Mouse (Mus musculus): ENCODE data around the gene Txndc12. TPM values are rescaled to one million over a fixed set of nuclear protein-coding genes. Genes with fewer than 3 reads are reported as not detected.

Txndc12 gene
- polyA plus RNA-seq, 1 experiment from 2014 or later, result 93.1 TPM

- H3K36me3 ChIP-seq (ENCODE audit: insufficient read depth, low read length), result no peaks in the 10 kb centered on the region
- no peaks in the 10 kb centered on the region for H3K4me1 ChIP-seq (ENCODE audit: insufficient read depth, low read depth, low read length)
- no peak overlapping the region for H3K9ac ChIP-seq (replicated peaks; ENCODE audit: low read depth)
- ATAC-seq (no peak), DNase-seq (ENCODE audit: low spot score) (no peak)
- no peak for TF ChIP-seq CTCF (IDR thresholded peaks at IDR 0.05)
- H3K4me2 ChIP-seq (replicated peaks; ENCODE audit: low read depth, low read length), result no peak overlapping the region
- whole genome bisulfite sequencing, result 46% methylated on average over 4 of the region's 4 CpGs
- H3K27ac ChIP-seq (ENCODE audit: low read length), result no peak overlapping the region
- H3K9me3 ChIP-seq (ENCODE audit: low read length), result no peaks in the 10 kb centered on the region
- no peaks in the 10 kb centered on the region for H3K27me3 ChIP-seq (replicated peaks; ENCODE audit: insufficient read depth, low read length)
- no peak overlapping the region for H3K4me3 ChIP-seq (ENCODE audit: low read depth, low read length)
Observed at GRCm38 (mm10) chr4:108887456-108887855, 53.1 kb downstream of the Txndc12 start.

- no peak overlapping the region for H3K4me2 ChIP-seq (replicated peaks; ENCODE audit: low read depth, low read length)
- DNase-seq (ENCODE audit: low spot score) (no peak), ATAC-seq (no peak)
- no peak overlapping the region for H3K27ac ChIP-seq (ENCODE audit: low read length)
- no peaks in the 10 kb centered on the region for H3K4me1 ChIP-seq (ENCODE audit: insufficient read depth, low read depth, low read length)
- whole genome bisulfite sequencing, result 80% methylated on average over 6 of the region's 6 CpGs
- TF ChIP-seq EP300 (IDR thresholded peaks at IDR 0.05) (no peak), CTCF (IDR thresholded peaks at IDR 0.05) (no peak)
- H3K9me3 ChIP-seq (ENCODE audit: low read length), result no peaks in the 10 kb centered on the region
- no peaks in the 10 kb centered on the region for H3K27me3 ChIP-seq (replicated peaks; ENCODE audit: insufficient read depth, low read length)
- H3K4me3 ChIP-seq (ENCODE audit: low read depth, low read length), result no peak overlapping the region
- H3K36me3 ChIP-seq (ENCODE audit: insufficient read depth, low read length), result no peaks in the 10 kb centered on the region
- H3K9ac ChIP-seq (replicated peaks; ENCODE audit: low read depth), result no peak overlapping the region
Observed at GRCm38 (mm10) chr4:108890876-108891275, 56.5 kb downstream of the Txndc12 start.

GRCm38 (mm10) chr4:108900421-108900820 is 66.0 kb downstream of the Txndc12 start:
- H3K4me2 ChIP-seq (replicated peaks; ENCODE audit: low read depth, low read length), result no peak overlapping the region
- no peak for DNase-seq (ENCODE audit: low spot score)
- 81% methylated on average over 7 of the region's 7 CpGs for WGBS
- no peak overlapping the region for H3K27ac ChIP-seq (ENCODE audit: low read length)
- H3K4me1 ChIP-seq (ENCODE audit: insufficient read depth, low read depth, low read length), result no peaks in the 10 kb centered on the region
- TF ChIP-seq EP300 (IDR thresholded peaks at IDR 0.05) (no peak), CTCF (IDR thresholded peaks at IDR 0.05) (no peak)
- H3K36me3 ChIP-seq (ENCODE audit: insufficient read depth, low read length), result no peaks in the 10 kb centered on the region
- no peak overlapping the region for H3K9ac ChIP-seq (replicated peaks; ENCODE audit: low read depth)
- no peaks in the 10 kb centered on the region for H3K9me3 ChIP-seq (ENCODE audit: low read length)
- H3K4me3 ChIP-seq (ENCODE audit: low read depth, low read length), result no peak overlapping the region
- no peaks in the 10 kb centered on the region for H3K27me3 ChIP-seq (replicated peaks; ENCODE audit: insufficient read depth, low read length)
- no peak for ATAC-seq

DNA sequence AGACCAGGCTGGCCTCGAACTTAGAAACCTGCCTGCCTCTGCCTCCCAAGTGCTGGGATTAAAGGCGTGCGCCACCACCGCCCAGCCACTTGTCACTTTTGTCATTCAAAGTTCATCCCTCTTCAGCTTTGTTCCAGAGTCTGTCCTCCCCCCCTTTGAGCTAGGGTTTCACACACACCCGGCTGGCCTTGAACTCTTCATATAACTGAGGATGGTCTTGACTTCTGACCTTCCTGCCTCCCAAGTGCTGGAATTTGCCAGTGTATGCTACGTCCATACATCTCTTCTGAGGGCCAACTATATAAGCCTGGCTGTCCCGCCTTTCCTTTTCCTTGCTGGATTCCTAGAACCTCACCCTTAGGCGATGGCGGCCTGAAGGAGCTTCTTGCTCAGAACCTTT is 68.5 kb downstream of the Txndc12 start:
- Histone ChIP-seq H3K27ac (ENCODE audit: low read length) (no peak overlapping the region), H3K4me1 (ENCODE audit: insufficient read depth, low read depth, low read length) (no peaks in the 10 kb centered on the region), H3K27me3 (replicated peaks; ENCODE audit: insufficient read depth, low read length) (no peaks in the 10 kb centered on the region), H3K9ac (replicated peaks; ENCODE audit: low read depth) (no peak overlapping the region), H3K9me3 (ENCODE audit: low read length) (no peaks in the 10 kb centered on the region), H3K36me3 (ENCODE audit: insufficient read depth, low read length) (no peaks in the 10 kb centered on the region), H3K4me3 (ENCODE audit: low read depth, low read length) (no peak overlapping the region), H3K4me2 (replicated peaks; ENCODE audit: low read depth, low read length) (no peak overlapping the region)
- DNase-seq (ENCODE audit: low spot score), result no peak
- WGBS, result 87% methylated on average over 9 of the region's 9 CpGs
- no peak for TF ChIP-seq CTCF (IDR thresholded peaks at IDR 0.05)
- TF ChIP-seq EP300 (IDR thresholded peaks at IDR 0.05), result no peak
- ATAC-seq, result no peak

- Histone ChIP-seq H3K27ac (ENCODE audit: low read length) (no peak overlapping the region), H3K9me3 (ENCODE audit: low read length) (no peaks in the 10 kb centered on the region), H3K27me3 (replicated peaks; ENCODE audit: insufficient read depth, low read length) (no peaks in the 10 kb centered on the region), H3K4me1 (ENCODE audit: insufficient read depth, low read depth, low read length) (no peaks in the 10 kb centered on the region), H3K9ac (replicated peaks; ENCODE audit: low read depth) (no peak overlapping the region), H3K36me3 (ENCODE audit: insufficient read depth, low read length) (no peaks in the 10 kb centered on the region), H3K4me3 (ENCODE audit: low read depth, low read length) (no peak overlapping the region), H3K4me2 (replicated peaks; ENCODE audit: low read depth, low read length) (no peak overlapping the region)
- TF ChIP-seq CTCF (IDR thresholded peaks at IDR 0.05) (no peak), EP300 (IDR thresholded peaks at IDR 0.05) (no peak)
- DNase-seq (ENCODE audit: low spot score), result no peak
- WGBS, result 89% methylated on average over 9 of the region's 9 CpGs
- no peak for ATAC-seq
Observed at GRCm38 (mm10) chr4:108903346-108903745, 68.9 kb downstream of the Txndc12 start.

GRCm38 (mm10) chr4:108904076-108904475 is 69.7 kb downstream of the Txndc12 start:
- DNase-seq (ENCODE audit: low spot score), result no peak
- no peaks in the 10 kb centered on the region for H3K9me3 ChIP-seq (ENCODE audit: low read length)
- H3K36me3 ChIP-seq (ENCODE audit: insufficient read depth, low read length), result no peaks in the 10 kb centered on the region
- no peaks in the 10 kb centered on the region for H3K27me3 ChIP-seq (replicated peaks; ENCODE audit: insufficient read depth, low read length)
- no peak for TF ChIP-seq CTCF (IDR thresholded peaks at IDR 0.05)
- no peak for TF ChIP-seq EP300 (IDR thresholded peaks at IDR 0.05)
- no peaks in the 10 kb centered on the region for H3K4me1 ChIP-seq (ENCODE audit: insufficient read depth, low read depth, low read length)
- 51% methylated on average over 6 of the region's 6 CpGs for WGBS
- H3K4me2 ChIP-seq (replicated peaks; ENCODE audit: low read depth, low read length), result no peak overlapping the region
- H3K4me3 ChIP-seq (ENCODE audit: low read depth, low read length), result no peak overlapping the region
- ATAC-seq, result no peak
- H3K9ac ChIP-seq (replicated peaks; ENCODE audit: low read depth), result no peak overlapping the region
- no peak overlapping the region for H3K27ac ChIP-seq (ENCODE audit: low read length)

- no peak overlapping the region for H3K9ac ChIP-seq (replicated peaks; ENCODE audit: low read depth)
- H3K27me3 ChIP-seq (replicated peaks; ENCODE audit: insufficient read depth, low read length), result no peaks in the 10 kb centered on the region
- H3K36me3 ChIP-seq (ENCODE audit: insufficient read depth, low read length), result no peaks in the 10 kb centered on the region
- no peak overlapping the region for H3K27ac ChIP-seq (ENCODE audit: low read length)
- ATAC-seq, result no peak
- no peaks in the 10 kb centered on the region for H3K9me3 ChIP-seq (ENCODE audit: low read length)
- H3K4me2 ChIP-seq (replicated peaks; ENCODE audit: low read depth, low read length), result no peak overlapping the region
- no peaks in the 10 kb centered on the region for H3K4me1 ChIP-seq (ENCODE audit: insufficient read depth, low read depth, low read length)
- TF ChIP-seq CTCF (IDR thresholded peaks at IDR 0.05), result no peak
- no peak for TF ChIP-seq EP300 (IDR thresholded peaks at IDR 0.05)
- WGBS, result 79% methylated on average over 10 of the region's 10 CpGs
- no peak for DNase-seq (ENCODE audit: low spot score)
- no peak overlapping the region for H3K4me3 ChIP-seq (ENCODE audit: low read depth, low read length)
Observed at GRCm38 (mm10) chr4:108904790-108905189, 70.4 kb downstream of the Txndc12 start.

All from lung, postnatal 0 days (tissue).